Mouse (Mus musculus) lung, embryonic 15.5 days (tissue): Measurements from ENCODE around the gene T. TPM values are rescaled to one million over a fixed set of nuclear protein-coding genes. Genes with fewer than 3 reads are reported as not detected.
A peak's percentile ranks its signal among the peaks of the same experiment; 100 is the strongest.

Source experiments
- ATAC-seq: fragments of 200-750 bp; cut with Nextera tagmentation; 2 replicates; pipeline ENCODE4 v1.8.0; 2017; ENCODE audit warnings: moderate number of reproducible peaks, borderline replicate concordance; ENCODE audit not compliant: low FRiP score, low TSS enrichment; ENCODE audit errors: extremely low read depth
- H3K27ac ChIP-seq: fragments of 300-500 bp; sonication (generic); 2 replicates; pipeline ENCODE4 v1.5.1; 2015; ENCODE audit warnings: moderate library complexity, mild to moderate bottlenecking, inconsistent platforms
- H3K27me3 ChIP-seq: fragments of 300-500 bp; sonication (generic); 2 replicates; pipeline ENCODE4 v1.6.1; 2015; ENCODE audit warnings: inconsistent platforms
- H3K36me3 ChIP-seq: fragments of 300-500 bp; sonication (generic); 2 replicates; pipeline ENCODE4 v1.6.1; 2015; ENCODE audit warnings: inconsistent platforms
- H3K4me1 ChIP-seq: fragments of 300-500 bp; sonication (generic); 2 replicates; pipeline ENCODE4 v1.6.1; 2015; ENCODE audit warnings: inconsistent platforms
- H3K4me2 ChIP-seq: fragments of 300-500 bp; sonication (generic); 2 replicates; pipeline ENCODE4 v1.6.1; 2015; ENCODE audit warnings: inconsistent platforms, mild to moderate bottlenecking, moderate library complexity
- H3K4me3 ChIP-seq: fragments of 300-500 bp; sonication (generic); 2 replicates; pipeline ENCODE4 v1.5.1; 2015; ENCODE audit warnings: mild to moderate bottlenecking, inconsistent platforms
- H3K9ac ChIP-seq: fragments of 300-500 bp; sonication (generic); 2 replicates; pipeline ENCODE4 v1.6.1; 2015; ENCODE audit warnings: inconsistent platforms
- H3K9me3 ChIP-seq: fragments of 300-500 bp; sonication (generic); 2 replicates; pipeline ENCODE4 v1.6.1; 2016; ENCODE audit warnings: inconsistent platforms
- WGBS: fragments of 180-500 bp; shearing (Covaris S2); methylation state at CpG from one replicate; pipeline ENCODE4 v1.1.7; 2015; 5-methylcytosine and 5-hydroxymethylcytosine counted together
- polyA plus RNA-seq: library from polyadenylated mRNA; unstranded; fragments of >200 nt; fragmentation: Nextera tagmentation; extraction: Ambion mirVana; gene quantifications from 2 replicates; pipeline ENCODE4 v1.2.1, GENCODE M21; 2015

T gene
- polyA plus RNA-seq, 1 experiment from 2014 or later: 0.24 TPM

GRCm38 (mm10) chr17:8408589-8409295, 25.5 kb upstream of the T start:
- Histone ChIP-seq H3K36me3 (no peaks in the 10 kb centered on the region), H3K9ac (no peak overlapping the region), H3K4me3 (no peak overlapping the region), H3K4me1 (0 out of 2 replicates have a peak, but pooled peaks cover 6% of the 10 kb centered on the region), H3K27me3 (no peaks in the 10 kb centered on the region), H3K27ac (no peak overlapping the region), H3K4me2 (no peak overlapping the region), H3K9me3 (no peaks in the 10 kb centered on the region)
- 5% methylated on average over 16 of the region's 16 CpGs for WGBS
- ATAC-seq: peak; percentile 19; the same call in 1 of the 2 replicates

- 76% methylated on average over 2 of the region's 2 CpGs for WGBS
Observed at GRCm38 (mm10) chr17:8410330-8410729, 23.9 kb upstream of the T start.

GRCm38 (mm10) chr17:8413656-8414055, 20.6 kb upstream of the T start:
- H3K27ac ChIP-seq: no peak overlapping the region
- H3K27me3 ChIP-seq: no peaks in the 10 kb centered on the region
- no peak overlapping the region for H3K4me3 ChIP-seq
- 0 out of 2 replicates have a peak, but pooled peaks cover 5% of the 10 kb centered on the region for H3K4me1 ChIP-seq
- 61% methylated on average over 5 of the region's 5 CpGs for WGBS
- H3K9me3 ChIP-seq: no peaks in the 10 kb centered on the region
- H3K9ac ChIP-seq: no peak overlapping the region
- no peak; the same call in 1 of the 2 replicates for ATAC-seq
- no peaks in the 10 kb centered on the region for H3K36me3 ChIP-seq
- no peak overlapping the region for H3K4me2 ChIP-seq

More at GRCm38 (mm10) chr17:8410330-8410729, 23.9 kb upstream of the T start:
- ATAC-seq: no peak
- H3K4me1 ChIP-seq: 0 out of 2 replicates have a peak, but pooled peaks cover 6% of the 10 kb centered on the region
- H3K27ac ChIP-seq: no peak overlapping the region
- no peak overlapping the region for H3K4me3 ChIP-seq
- H3K36me3 ChIP-seq: no peaks in the 10 kb centered on the region
- H3K9ac ChIP-seq: no peak overlapping the region
- no peak overlapping the region for H3K4me2 ChIP-seq
- H3K9me3 ChIP-seq: no peaks in the 10 kb centered on the region
- H3K27me3 ChIP-seq: no peaks in the 10 kb centered on the region

- no peak overlapping the region for H3K9ac ChIP-seq
- H3K4me3 ChIP-seq: no peak overlapping the region
- H3K4me2 ChIP-seq: no peak overlapping the region
- no peaks in the 10 kb centered on the region for H3K27me3 ChIP-seq
- peak; percentile 84 for ATAC-seq
- H3K9me3 ChIP-seq: no peaks in the 10 kb centered on the region
- H3K27ac ChIP-seq: no peak overlapping the region
- H3K36me3 ChIP-seq: no peaks in the 10 kb centered on the region
- 18% methylated on average over 8 of the region's 8 CpGs for WGBS
- H3K4me1 ChIP-seq: no peaks in the 10 kb centered on the region
Observed at GRCm38 (mm10) chr17:8415533-8415932, 18.7 kb upstream of the T start.

- no peak for ATAC-seq
- no peaks in the 10 kb centered on the region for H3K4me1 ChIP-seq
- no peaks in the 10 kb centered on the region for H3K36me3 ChIP-seq
- 42% methylated on average over 8 of the region's 8 CpGs for WGBS
- no peak overlapping the region for H3K9ac ChIP-seq
- H3K4me2 ChIP-seq: no peak overlapping the region
- no peak overlapping the region for H3K27ac ChIP-seq
- no peak overlapping the region for H3K4me3 ChIP-seq
- H3K9me3 ChIP-seq: no peaks in the 10 kb centered on the region
- H3K27me3 ChIP-seq: no peaks in the 10 kb centered on the region
Observed at GRCm38 (mm10) chr17:8416865-8417264, 17.4 kb upstream of the T start.

GRCm38 (mm10) chr17:8420739-8421138, 13.5 kb upstream of the T start:
- H3K36me3 ChIP-seq: no peaks in the 10 kb centered on the region
- H3K9ac ChIP-seq: no peak overlapping the region
- no peak for ATAC-seq
- H3K27ac ChIP-seq: no peak overlapping the region
- WGBS: 74% methylated on average over 1 of the region's 1 CpGs
- no peaks in the 10 kb centered on the region for H3K9me3 ChIP-seq
- H3K4me1 ChIP-seq: no peaks in the 10 kb centered on the region
- H3K27me3 ChIP-seq: no peaks in the 10 kb centered on the region
- no peak overlapping the region for H3K4me3 ChIP-seq
- H3K4me2 ChIP-seq: no peak overlapping the region

- 28% methylated on average over 5 of the region's 5 CpGs for WGBS
- no peak overlapping the region for H3K4me3 ChIP-seq
- no peak overlapping the region for H3K9ac ChIP-seq
- no peak for ATAC-seq
- H3K4me1 ChIP-seq: no peaks in the 10 kb centered on the region
- H3K9me3 ChIP-seq: no peaks in the 10 kb centered on the region
- no peak overlapping the region for H3K4me2 ChIP-seq
- H3K27ac ChIP-seq: no peak overlapping the region
- H3K36me3 ChIP-seq: no peaks in the 10 kb centered on the region
- H3K27me3 ChIP-seq: no peaks in the 10 kb centered on the region
Observed at GRCm38 (mm10) chr17:8421517-8421916, 12.7 kb upstream of the T start.

GRCm38 (mm10) chr17:8423283-8423682, 10.9 kb upstream of the T start:
- Histone ChIP-seq H3K27ac (no peak overlapping the region), H3K27me3 (peaks cover 9% of the 10 kb centered on the region), H3K4me1 (no peaks in the 10 kb centered on the region), H3K36me3 (no peaks in the 10 kb centered on the region), H3K9me3 (no peaks in the 10 kb centered on the region), H3K4me2 (no peak overlapping the region), H3K4me3 (no peak overlapping the region), H3K9ac (no peak overlapping the region)
- ATAC-seq: no peak
- WGBS: 58% methylated on average over 2 of the region's 2 CpGs

GRCm38 (mm10) chr17:8429436-8429835, 4.8 kb upstream of the T start:
- ATAC-seq: no peak
- H3K4me3 ChIP-seq: no peak overlapping the region
- no peak overlapping the region for H3K9ac ChIP-seq
- H3K4me2 ChIP-seq: no peak overlapping the region
- under 1% methylated on average over 16 of the region's 16 CpGs for WGBS
- peaks cover 13% of the 10 kb centered on the region for H3K4me1 ChIP-seq
- H3K9me3 ChIP-seq: no peaks in the 10 kb centered on the region
- no peaks in the 10 kb centered on the region for H3K36me3 ChIP-seq
- H3K27ac ChIP-seq: no peak overlapping the region
- peaks cover 70% of the 10 kb centered on the region for H3K27me3 ChIP-seq

- Histone ChIP-seq H3K9ac (no peak overlapping the region), H3K4me3 (no peak overlapping the region), H3K4me1 (peaks cover 15% of the 10 kb centered on the region), H3K27me3 (peaks cover 75% of the 10 kb centered on the region), H3K9me3 (no peaks in the 10 kb centered on the region), H3K36me3 (no peaks in the 10 kb centered on the region), H3K4me2 (no peak overlapping the region), H3K27ac (no peak overlapping the region)
- no peak for ATAC-seq
- 4% methylated on average over 5 of the region's 5 CpGs for WGBS
Observed at GRCm38 (mm10) chr17:8429896-8430295, 4.3 kb upstream of the T start.

GRCm38 (mm10) chr17:8432179-8432800, 1.9 kb upstream of the T start:
- WGBS: 2% methylated on average over 17 of the region's 17 CpGs

More at GRCm38 (mm10) chr17:8432179-8432800, 1.9 kb upstream of the T start:
- no peak overlapping the region for H3K27ac ChIP-seq
- H3K36me3 ChIP-seq: no peaks in the 10 kb centered on the region
- H3K9me3 ChIP-seq: no peaks in the 10 kb centered on the region
- no peak overlapping the region for H3K9ac ChIP-seq
- H3K27me3 ChIP-seq: peaks cover 99% of the 10 kb centered on the region
- ATAC-seq: no peak
- H3K4me3 ChIP-seq: no peak overlapping the region
- H3K4me2 ChIP-seq: no peak overlapping the region
- H3K4me1 ChIP-seq: peaks cover 15% of the 10 kb centered on the region
